Mouse (Mus musculus) heart, postnatal 0 days (tissue): Measurements from ENCODE around the gene Rnf11.

ENCODE experiments used
- CTCF ChIP-seq: IDR thresholded peaks from 2 replicates; pipeline ENCODE4 v1.5.1; 2016; ENCODE audit warnings: antibody characterized with exemption, control low read depth, low read depth
- EP300 ChIP-seq: IDR thresholded peaks from 2 replicates; pipeline ENCODE4 v1.6.1; 2016; ENCODE audit warnings: antibody characterized with exemption, low read depth

DNA sequence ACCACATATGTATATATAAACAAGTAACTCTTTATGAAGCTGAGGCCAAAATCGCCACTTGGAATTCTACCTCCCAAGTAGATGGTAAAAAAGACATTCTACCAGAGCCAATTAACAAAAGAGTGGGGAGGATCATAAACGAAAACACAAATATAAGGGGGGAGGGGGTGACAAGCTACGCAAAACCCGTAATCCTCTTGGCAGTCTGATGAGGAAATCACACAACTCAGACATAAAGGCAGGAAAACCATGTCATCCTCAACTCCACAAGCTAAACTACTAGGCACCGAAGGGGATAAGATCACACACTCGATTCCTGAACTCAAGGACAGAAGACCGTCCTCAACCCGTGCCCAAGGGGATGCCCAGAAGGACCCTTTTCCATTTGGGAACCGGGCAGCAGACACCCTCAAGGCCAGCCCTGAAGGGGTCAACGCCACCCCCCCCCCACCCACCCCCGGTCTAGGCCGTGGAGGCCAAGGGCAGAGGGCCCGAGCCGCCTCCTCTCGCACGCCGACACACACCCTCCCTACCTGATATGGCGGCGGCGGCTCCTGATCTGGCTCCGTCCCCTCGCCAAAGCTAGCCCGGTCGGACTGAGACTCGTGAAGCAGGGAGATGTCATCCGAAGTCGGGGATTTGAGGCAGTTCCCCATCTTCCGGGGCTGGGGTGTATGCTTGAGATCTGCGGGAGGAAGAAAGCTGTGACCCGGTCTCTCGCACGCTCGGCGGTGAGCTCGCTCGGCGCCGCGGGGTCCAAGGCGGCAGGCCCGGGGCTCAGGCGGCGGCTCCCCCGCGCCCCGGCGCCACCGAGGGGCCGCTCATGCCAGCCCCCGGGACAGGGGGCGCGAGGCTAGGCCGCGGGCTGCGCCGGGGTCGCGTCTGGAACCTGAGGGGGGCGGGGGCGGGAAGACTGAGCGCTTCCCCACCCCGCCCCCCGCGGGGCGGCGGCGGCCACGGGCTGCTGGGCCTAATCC, 8.7 kb downstream of the Rnf11 start:
- TF ChIP-seq EP300 (no peak), CTCF (no peak)
